Mouse (Mus musculus) splenic B cell, adult 2 months (primary cell): ENCODE measurements around the gene Retreg3.
"Not testable (repeated sequence)": the region's sequence is repeated elsewhere in the genome, so short reads cannot be mapped to it uniquely, and the experiment has no call there.

Experiments used
- DNase-seq: peaks from one replicate; pipeline ENCODE4 v3.0.0-alpha.2; 2011; ENCODE audit warnings: low read depth, low spot score
- H3K27me3 ChIP-seq: 2 replicates; pipeline ENCODE4 v1.6.1; 2012; ENCODE audit warnings: mild to moderate bottlenecking, low read length, moderate library complexity, mixed read lengths; ENCODE audit not compliant: control insufficient read depth, poor library complexity, insufficient read depth, severe bottlenecking
- H3K36me3 ChIP-seq: 2 replicates; pipeline ENCODE4 v1.6.1; 2012; ENCODE audit warnings: mild to moderate bottlenecking, low read length, moderate library complexity, mixed read lengths; ENCODE audit not compliant: control insufficient read depth, poor library complexity, insufficient read depth, severe bottlenecking

Gene Retreg3

DNA sequence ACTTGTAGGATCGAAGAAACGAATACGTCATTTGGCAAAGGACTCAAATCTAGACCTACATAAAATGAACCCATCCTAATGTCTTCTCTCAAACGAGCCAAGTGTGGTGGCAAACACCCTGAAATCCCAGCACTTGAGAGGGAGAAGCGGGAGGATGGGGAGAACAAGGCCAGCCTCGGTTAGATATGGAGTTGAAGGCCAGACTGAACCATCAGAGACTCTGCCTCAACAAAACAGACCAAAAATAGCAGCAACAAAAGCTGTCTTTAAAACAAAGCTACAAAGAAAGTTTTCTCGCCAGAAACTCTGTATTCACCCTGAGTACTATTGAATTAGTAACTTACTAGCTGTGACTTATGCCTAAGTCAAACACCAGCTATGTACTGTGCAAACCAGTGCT is 17.3 kb upstream of the Retreg3 start:
- DNase-seq: no peak
- H3K36me3 ChIP-seq: no peaks in the 10 kb centered on the region
- peaks cover 5% of the 10 kb centered on the region; the same call in 1 of the 2 replicates for H3K27me3 ChIP-seq

DNA sequence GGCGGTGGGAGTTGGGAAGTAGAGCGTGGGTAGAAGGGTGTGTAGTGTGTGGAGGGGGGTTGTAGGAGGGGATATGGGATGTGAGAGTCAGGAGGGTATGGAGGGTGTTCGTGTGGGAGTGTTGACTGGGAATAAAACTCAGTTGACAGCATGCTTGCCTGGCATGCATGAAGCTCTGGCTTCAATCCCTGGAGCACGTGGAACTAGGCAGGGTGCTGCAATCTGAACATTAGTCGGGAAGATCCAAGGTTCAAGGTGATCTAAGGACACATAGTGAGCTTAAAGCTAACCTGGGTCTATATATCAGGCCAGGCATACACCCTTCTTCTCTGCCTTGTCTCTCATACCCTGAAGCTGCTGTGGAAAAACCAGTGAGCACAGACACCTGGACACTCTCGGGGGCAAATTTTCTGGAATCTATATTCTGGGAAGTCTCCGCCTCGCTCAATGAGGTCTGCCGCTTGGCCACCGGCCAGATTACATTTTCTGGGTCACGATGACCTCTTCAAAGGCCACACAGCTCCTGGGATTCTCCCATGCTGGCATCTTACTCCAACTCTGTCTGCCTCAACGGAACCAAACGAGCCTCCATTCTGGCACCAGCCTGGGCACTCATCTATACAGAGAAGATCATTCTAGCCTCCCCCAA is 14.6 kb upstream of the Retreg3 start:
- no peak for DNase-seq
- Histone ChIP-seq H3K36me3 (no peaks in the 10 kb centered on the region), H3K27me3 (peaks cover 5% of the 10 kb centered on the region; the same call in 1 of the 2 replicates)

DNA sequence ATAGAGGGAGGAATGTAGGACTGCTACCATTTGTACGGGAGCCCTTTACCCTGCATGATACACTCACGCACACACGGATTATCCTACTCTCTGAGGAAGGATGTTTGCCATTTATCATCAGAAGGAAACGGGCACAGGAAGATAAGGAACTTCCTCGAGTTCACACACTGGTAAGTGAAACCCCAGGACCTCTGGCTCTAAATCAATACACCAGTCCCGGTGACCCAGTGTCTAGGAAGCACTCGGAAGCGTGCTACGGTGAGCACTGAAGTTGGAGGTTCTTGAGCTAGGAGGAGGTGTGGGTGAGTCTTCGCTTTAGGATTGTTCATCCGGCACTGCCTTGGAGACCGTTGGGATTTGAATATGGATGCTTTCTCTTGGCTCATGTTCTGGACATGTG is 13.3 kb upstream of the Retreg3 start:
- no peak for DNase-seq
- H3K36me3 ChIP-seq: no peaks in the 10 kb centered on the region
- H3K27me3 ChIP-seq: 0 out of 2 replicates have a peak, but pooled peaks cover 1% of the 10 kb centered on the region

DNA sequence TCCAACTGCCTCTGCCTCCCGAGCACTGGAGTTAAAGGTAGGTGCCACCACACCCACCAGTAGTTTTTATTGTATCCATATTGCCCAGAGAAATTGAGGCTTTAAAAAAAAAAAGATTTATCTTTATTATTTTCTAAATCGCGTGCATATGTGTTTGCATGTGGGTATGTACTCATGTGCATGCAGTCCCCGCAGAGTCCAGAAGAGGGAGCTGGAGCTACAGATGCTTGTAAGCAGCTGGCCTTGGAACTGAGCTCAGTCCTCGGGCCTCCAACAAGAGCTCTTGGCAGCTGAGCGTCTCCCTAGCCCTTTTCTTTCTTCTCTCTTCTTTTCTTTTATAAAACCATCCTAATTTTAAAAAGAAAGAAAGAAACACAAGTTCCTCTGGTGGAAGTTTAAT is 12.0 kb upstream of the Retreg3 start:
- no peaks in the 10 kb centered on the region for H3K36me3 ChIP-seq
- 0 out of 2 replicates have a peak, but pooled peaks cover 1% of the 10 kb centered on the region for H3K27me3 ChIP-seq
- peak; percentile 50 for DNase-seq

- DNase-seq: no peak
- Histone ChIP-seq H3K27me3 (0 out of 2 replicates have a peak, but pooled peaks cover 1% of the 10 kb centered on the region), H3K36me3 (peaks cover 4% of the 10 kb centered on the region)
Observed at GRCm38 (mm10) chr11:101131187-101131586, 11.5 kb upstream of the Retreg3 start.

GRCm38 (mm10) chr11:101130056-101130756 is 10.5 kb upstream of the Retreg3 start:
- no peak for DNase-seq
- Histone ChIP-seq H3K27me3 (no peaks in the 10 kb centered on the region), H3K36me3 (peaks cover 6% of the 10 kb centered on the region)

- Histone ChIP-seq H3K36me3 (peaks cover 6% of the 10 kb centered on the region), H3K27me3 (no peaks in the 10 kb centered on the region)
- no peak for DNase-seq
Observed at GRCm38 (mm10) chr11:101128996-101129577, 9.4 kb upstream of the Retreg3 start.

- DNase-seq: peak; percentile 35
- H3K36me3 ChIP-seq: peaks cover 6% of the 10 kb centered on the region
- H3K27me3 ChIP-seq: no peaks in the 10 kb centered on the region
Observed at GRCm38 (mm10) chr11:101127075-101127474, 7.4 kb upstream of the Retreg3 start.

GRCm38 (mm10) chr11:101125008-101125407 is 5.3 kb upstream of the Retreg3 start:
- DNase-seq, H3K27me3 ChIP-seq, H3K36me3 ChIP-seq: not testable (repeated sequence)

GRCm38 (mm10) chr11:101124494-101124893 is 4.8 kb upstream of the Retreg3 start:
- not testable (repeated sequence) for H3K36me3 ChIP-seq, DNase-seq

DNA sequence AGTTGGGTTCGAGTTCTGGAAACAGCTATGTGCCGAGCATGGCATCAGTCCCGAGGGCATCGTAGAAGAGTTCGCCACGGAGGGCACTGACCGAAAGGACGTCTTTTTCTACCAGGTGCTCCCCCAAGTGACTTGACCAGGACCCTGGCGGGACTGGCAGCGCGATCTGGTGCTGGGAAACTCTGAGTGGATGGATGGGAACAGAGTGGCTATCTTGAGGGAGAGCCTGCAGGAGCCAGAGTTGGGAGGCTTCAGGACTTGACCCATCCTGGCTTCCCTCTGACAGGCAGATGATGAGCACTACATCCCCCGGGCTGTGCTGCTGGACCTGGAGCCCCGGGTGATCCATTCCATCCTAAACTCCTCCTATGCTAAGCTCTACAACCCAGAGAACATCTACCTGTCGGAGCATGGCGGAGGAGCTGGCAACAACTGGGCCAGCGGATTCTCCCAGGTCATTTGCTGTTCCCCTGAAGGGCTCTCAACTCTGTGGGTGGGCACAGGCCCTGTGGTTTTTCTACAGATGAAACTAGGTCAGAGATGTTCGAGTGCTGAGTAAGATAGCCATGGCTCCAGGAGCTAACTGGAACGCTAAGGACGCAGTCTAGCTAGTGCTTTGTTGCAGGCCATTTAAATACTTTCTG is 974 bp upstream of the Retreg3 start:
- Histone ChIP-seq H3K27me3 (no peaks in the 10 kb centered on the region), H3K36me3 (no peaks in the 10 kb centered on the region)
- no peak for DNase-seq

More at GRCm38 (mm10) chr11:101124494-101124893, 4.8 kb upstream of the Retreg3 start:
- not testable (repeated sequence) for H3K27me3 ChIP-seq

- no peak for DNase-seq
- Histone ChIP-seq H3K36me3 (no peaks in the 10 kb centered on the region), H3K27me3 (no peaks in the 10 kb centered on the region)
Observed at GRCm38 (mm10) chr11:101119131-101119760, 447 bp downstream of the Retreg3 start.

GRCm38 (mm10) chr11:101118105-101118504 is 1.6 kb downstream of the Retreg3 start:
- Histone ChIP-seq H3K27me3 (no peaks in the 10 kb centered on the region), H3K36me3 (no peaks in the 10 kb centered on the region)
- no peak for DNase-seq

- H3K36me3 ChIP-seq: no peaks in the 10 kb centered on the region; the same call in 1 of the 2 replicates
- peak; percentile 83 for DNase-seq
- no peaks in the 10 kb centered on the region for H3K27me3 ChIP-seq
Observed at GRCm38 (mm10) chr11:101115564-101115963, 4.1 kb downstream of the Retreg3 start.
